In the genomic region with DNA sequence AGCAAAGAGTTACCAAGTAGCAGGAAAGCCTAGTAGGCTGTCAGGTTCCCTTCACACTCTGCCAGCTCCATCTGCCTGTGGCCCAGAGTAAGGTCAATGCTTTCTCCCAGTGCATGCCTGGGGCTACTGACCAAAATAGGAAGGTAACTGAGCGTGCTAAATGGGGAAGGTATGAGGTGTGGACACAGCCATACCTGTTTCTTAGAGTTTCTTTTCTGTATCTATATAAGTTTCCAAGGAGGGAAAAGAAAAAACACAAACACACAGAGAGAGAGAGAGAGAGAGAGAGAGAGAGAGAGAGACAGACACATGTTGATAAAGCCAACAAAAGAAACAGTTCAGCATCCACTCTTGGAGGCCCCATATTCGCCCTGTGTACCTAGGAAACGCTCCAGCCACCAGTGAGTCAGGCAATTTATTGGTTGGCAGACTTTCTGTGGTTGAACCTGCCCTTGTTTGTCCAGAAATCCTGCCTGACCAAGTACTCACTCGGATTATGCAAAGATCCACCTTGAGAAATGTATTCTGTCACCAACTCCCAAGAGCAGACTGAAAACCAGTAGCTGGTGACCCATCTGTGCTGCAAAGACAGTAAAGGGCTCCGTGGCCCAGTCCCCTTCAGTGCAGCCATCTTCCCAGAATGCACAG, we compare ENCODE assay signal across 20 mouse cellular contexts. TPM values are rescaled to one million over a fixed set of nuclear protein-coding genes. Genes with fewer than 3 reads are reported as not detected.
A peak's percentile ranks its signal among the peaks of the same experiment; 100 is the strongest.
DNase-seq lines count a peak whose midpoint lies in the region; ATAC-seq and TF ChIP-seq lines count a peak whose summit lies in the region.
"Had no signal": no experiment of that assay in that cellular context is flagged by ENCODE, and none has a peak within 500 bp of the region (broad histone marks: within the 10 kb centered on the region; RNA-seq: fewer than 3 reads in every experiment).

No protein-coding gene starts in this region.

- no peak overlapping the region for H3K9ac ChIP-seq in liver, postnatal 0 days (replicated peaks)
- H3K9ac ChIP-seq in liver, embryonic 12.5 days = no peak overlapping the region
- H3K9ac ChIP-seq in kidney, postnatal 0 days (ENCODE audit: low read depth, low read length) = no peak overlapping the region
- H3K9ac ChIP-seq: forebrain, embryonic 15.5 days; limb, embryonic 13.5 days; lung, embryonic 14.5 days; neural tube, embryonic 15.5 days had no signal

- no peak overlapping the region for H3K4me2 ChIP-seq in liver, postnatal 0 days (ENCODE audit: low read depth, low read length)
- H3K4me2 ChIP-seq in liver, embryonic 12.5 days = no peak overlapping the region
- H3K4me2 ChIP-seq in kidney, postnatal 0 days (ENCODE audit: low read length) = no peak overlapping the region
- H3K4me2 ChIP-seq: forebrain, embryonic 15.5 days; limb, embryonic 13.5 days; lung, embryonic 14.5 days; neural tube, embryonic 15.5 days had no signal

- peak; percentile 31 for DNase-seq in adrenal gland, postnatal 14 days
- DNase-seq in adrenal gland, postnatal 25 days = no peak
- DNase-seq in liver, postnatal 0 days = no peak
- DNase-seq in 3T3-L1 (ENCODE audit: low read depth, low spot score) = peak; percentile 43
- no peak for DNase-seq in kidney, postnatal 0 days (ENCODE audit: low spot score)
- DNase-seq in natural killer cell, adult 2 months (ENCODE audit: low spot score in 2 of 2) = no peak
- DNase-seq in frontal cortex, postnatal 36 days (ENCODE audit: low spot score in 2 of 2) = no peak
- DNase-seq: cerebellum, adult 2 months; heart, adult 11 months; heart, postnatal 4 days; lung, embryonic 14.5 days; right cerebral cortex, postnatal 25 days had no signal

- no peaks in the 10 kb centered on the region for H3K27me3 ChIP-seq in liver, postnatal 0 days (ENCODE audit: insufficient read depth, low read length)
- H3K27me3 ChIP-seq in liver, embryonic 12.5 days (replicated peaks) = no peaks in the 10 kb centered on the region
- H3K27me3 ChIP-seq in kidney, postnatal 0 days (ENCODE audit: insufficient read depth, low read length) = no peaks in the 10 kb centered on the region
- H3K27me3 ChIP-seq: forebrain, embryonic 15.5 days; limb, embryonic 13.5 days; neural tube, embryonic 15.5 days had no signal

- H3K27ac ChIP-seq in liver, postnatal 0 days (ENCODE audit: low read depth) = 0 out of 2 replicates have a peak overlapping the region, but pooled peaks have one; percentile 22
- H3K27ac ChIP-seq in liver, embryonic 12.5 days = no peak overlapping the region
- peak overlapping the region; percentile 70; the same call in 1 of the 2 replicates for H3K27ac ChIP-seq in kidney, postnatal 0 days
- H3K27ac ChIP-seq: forebrain, embryonic 15.5 days; limb, embryonic 13.5 days; midbrain, embryonic 10.5 days; neural tube, embryonic 15.5 days had no signal

- ATAC-seq in liver, postnatal 0 days = no peak
- no peak for ATAC-seq in liver, embryonic 12.5 days
- no peak; the same call in 1 of the 2 replicates for ATAC-seq in kidney, postnatal 0 days (replicated peaks; ENCODE audit: low FRiP score, low read depth)
- ATAC-seq: forebrain, embryonic 15.5 days; hindbrain, embryonic 16.5 days; intestine, postnatal 0 days had no signal

- H3K4me1 ChIP-seq in liver, postnatal 0 days (ENCODE audit: insufficient read depth) = peaks cover 9% of the 10 kb centered on the region; the same call in 1 of the 2 replicates
- H3K4me1 ChIP-seq in liver, embryonic 12.5 days = no peaks in the 10 kb centered on the region
- no peaks in the 10 kb centered on the region for H3K4me1 ChIP-seq in kidney, postnatal 0 days (replicated peaks; ENCODE audit: insufficient read depth, low read length)
- H3K4me1 ChIP-seq: midbrain, embryonic 10.5 days had no signal

- TF ChIP-seq CTCF in liver, postnatal 0 days (IDR thresholded peaks at IDR 0.05; ENCODE audit: low read depth) = no peak
- no peak for TF ChIP-seq CTCF in kidney, postnatal 0 days (IDR thresholded peaks at IDR 0.05; ENCODE audit: low read depth)

- H3K4me3 ChIP-seq in liver, postnatal 0 days (ENCODE audit: low read depth, low read length) = no peak overlapping the region
- no peak overlapping the region for H3K4me3 ChIP-seq in liver, embryonic 12.5 days
- H3K4me3 ChIP-seq in kidney, postnatal 0 days (replicated peaks; ENCODE audit: low read depth, low read length) = no peak overlapping the region
- H3K4me3 ChIP-seq: erythroblast, embryonic 14.5 days; forebrain, embryonic 15.5 days; limb, embryonic 13.5 days; midbrain, embryonic 10.5 days; neural tube, embryonic 15.5 days had no signal

- TF ChIP-seq EP300 in liver, postnatal 0 days (IDR thresholded peaks at IDR 0.05; ENCODE audit: low read depth) = no peak

- 69% methylated on average over 5 of the region's 5 CpGs for WGBS in liver, postnatal 0 days (ENCODE audit: insufficient replicate concordance)
- 54% methylated on average over 5 of the region's 5 CpGs for WGBS in liver, embryonic 12.5 days (ENCODE audit: insufficient replicate concordance)
- WGBS in kidney, postnatal 0 days = 66% methylated on average over 5 of the region's 5 CpGs

- H3K9me3 ChIP-seq in liver, postnatal 0 days (ENCODE audit: low read length) = no peaks in the 10 kb centered on the region
- H3K9me3 ChIP-seq in liver, embryonic 12.5 days (replicated peaks) = no peaks in the 10 kb centered on the region
- H3K9me3 ChIP-seq in kidney, postnatal 0 days (replicated peaks; ENCODE audit: low read length) = no peaks in the 10 kb centered on the region
- H3K9me3 ChIP-seq: forebrain, embryonic 15.5 days; limb, embryonic 13.5 days; midbrain, embryonic 10.5 days; neural tube, embryonic 15.5 days had no signal

- H3K36me3 ChIP-seq in liver, postnatal 0 days (replicated peaks; ENCODE audit: insufficient read depth, low read length) = 0 out of 2 replicates have a peak, but pooled peaks cover under 1% of the 10 kb centered on the region
- no peaks in the 10 kb centered on the region for H3K36me3 ChIP-seq in liver, embryonic 12.5 days
- no peaks in the 10 kb centered on the region for H3K36me3 ChIP-seq in kidney, postnatal 0 days (ENCODE audit: insufficient read depth, low read length)
- H3K36me3 ChIP-seq: forebrain, embryonic 15.5 days; limb, embryonic 13.5 days; midbrain, embryonic 10.5 days had no signal

RNA-seq across cellular contexts. Expression of a gene that starts 25.5 kb away (rescaled TPM):
- 16.8 and 17.8 TPM in 2 replicates for total RNA-seq in adrenal gland, postnatal 14 days (2021)
- total RNA-seq in adrenal gland, postnatal 25 days (2021) = 16.3 and 20.9 TPM in 2 replicates
- 1.5 and 3.0 TPM in 2 replicates for polyA plus RNA-seq in liver, postnatal 0 days (2015; fragmentation: Nextera tagmentation; extraction: Ambion mirVana)
- 0.98 and 1.3 TPM in 2 replicates for polyA plus RNA-seq in liver, embryonic 12.5 days (2016; fragmentation: Nextera tagmentation; extraction: Ambion mirVana)
- 11.1 and 11.8 TPM in 2 replicates for polyA plus RNA-seq in kidney, postnatal 0 days (2015; fragmentation: Nextera tagmentation; extraction: Ambion mirVana)

Comparison
In these comparisons a context has a peak if more than half of its experiments do, and no peak if none do; other contexts are left out.
1. DNase-seq: peak in adrenal gland, postnatal 14 days (single experiment) and 3T3-L1 (single experiment); none in adrenal gland, postnatal 25 days (single experiment), liver, postnatal 0 days (single experiment), kidney, postnatal 0 days (single experiment), natural killer cell, adult 2 months (0 of 2) and frontal cortex, postnatal 36 days (0 of 2).